Mouse (Mus musculus): ENCODE measurements around the gene Manf. TPM values are rescaled to one million over a fixed set of nuclear protein-coding genes. Genes with fewer than 3 reads are reported as not detected.
A peak's percentile ranks its signal among the peaks of the same experiment; 100 is the strongest.

Manf gene
- total and polyA plus RNA-seq, 3 experiments, result 181 to 358 (median 292) TPM

- Histone ChIP-seq H3K79me2 (replicated peaks; ENCODE audit: control insufficient read depth, extremely low read depth, insufficient read depth, poor library complexity, severe bottlenecking) (no peaks in the 10 kb centered on the region), H3K27ac (ENCODE audit: insufficient read depth, low read depth) (no peak overlapping the region), H3K4me2 (ENCODE audit: insufficient read depth, low read depth, poor library complexity, severe bottlenecking) (no peak overlapping the region), H3K4me1 (ENCODE audit: control insufficient read depth in 1 of 2, insufficient read depth in 2 of 2) (no peaks in the 10 kb centered on the region), H3K36me3 (replicated peaks in 1 of 2; ENCODE audit: control insufficient read depth in 1 of 2, insufficient read depth in 1 of 2, low read length in 1 of 2) (no peaks in the 10 kb centered on the region), H3K27me3 (replicated peaks) (peaks cover 34% of the 10 kb centered on the region), H3K9ac (ENCODE audit: insufficient read depth, low read depth) (no peak overlapping the region), H3K9me3 (replicated peaks; ENCODE audit: low read length) (no peaks in the 10 kb centered on the region), H3K4me3 (replicated peaks in 1 of 3; ENCODE audit: low read depth in 2 of 3, low read length in 2 of 3, poor library complexity in 1 of 3) (no peak overlapping the region)
- DNase-seq (ENCODE audit: extremely low read depth), result no peak
- TF ChIP-seq POLR2AphosphoS2 (IDR thresholded peaks at IDR 0.05; ENCODE audit: low read depth, low read length), result no peak
- TF ChIP-seq ELF1 (IDR thresholded peaks at IDR 0.05; ENCODE audit: low read depth, low read length), result no peak
- TF ChIP-seq UBTF (IDR thresholded peaks at IDR 0.05; ENCODE audit: low read depth, low read length), result no peak
- no peak for TF ChIP-seq CHD2 (IDR thresholded peaks at IDR 0.05; ENCODE audit: low read length)
- TF ChIP-seq BHLHE40 (IDR thresholded peaks at IDR 0.05; ENCODE audit: low read depth, low read length), result no peak
- TF ChIP-seq CTCF (conservative IDR thresholded peaks at IDR 0.05 in 1 of 2, IDR thresholded peaks at IDR 0.05 in 1 of 2; ENCODE audit: low read depth in 2 of 2, low read length in 2 of 2), result no peak
- TF ChIP-seq NELFE (IDR thresholded peaks at IDR 0.05; ENCODE audit: low read depth, low read length), result no peak
- no peak for TF ChIP-seq NRF1 (IDR thresholded peaks at IDR 0.05; ENCODE audit: low read depth, low read length)
- no peak for TF ChIP-seq JUND (conservative IDR thresholded peaks at IDR 0.05; ENCODE audit: low read depth, low read length)
- TF ChIP-seq MXI1 (IDR thresholded peaks at IDR 0.05; ENCODE audit: low read depth, low read length), result no peak
- no peak for TF ChIP-seq PAX5 (IDR thresholded peaks at IDR 0.05; ENCODE audit: low read length)
- TF ChIP-seq MYC (IDR thresholded peaks at IDR 0.05; ENCODE audit: low read depth, low read length), result no peak
- dilution Hi-C loops (cut with MboI; ENCODE audit: extremely low pct_ligation_motif_present, extremely low pct_unique_long_range_greater_than_20kb, low sequenced_read_pairs), result no loop called here
- in situ Hi-C loops (cut with MboI; ENCODE audit: low pct_ligation_motif_present, low pct_unique_long_range_greater_than_20kb, low sequenced_read_pairs), result no loop called here
These were observed 14.8 kb upstream of the Manf start for GRCm38 (mm10) chr9:106906597-106906996.

- TF ChIP-seq CHD1 (IDR thresholded peaks at IDR 0.05; ENCODE audit: low read depth, low read length) (no peak), BHLHE40 (IDR thresholded peaks at IDR 0.05; ENCODE audit: low read depth, low read length) (no peak), SMC3 (IDR thresholded peaks at IDR 0.05; ENCODE audit: low read depth, low read length) (peak; percentile 78), RAD21 (IDR thresholded peaks at IDR 0.05; ENCODE audit: low read depth, low read length) (peak; percentile 74), CTCF (conservative IDR thresholded peaks at IDR 0.05 in 1 of 2, IDR thresholded peaks at IDR 0.05 in 1 of 2; ENCODE audit: low read depth in 2 of 2, low read length in 2 of 2) (peak; percentile 48 to 80; a peak in 3 of 4 replicates), UBTF (IDR thresholded peaks at IDR 0.05; ENCODE audit: low read depth, low read length) (no peak)
These were observed 12.0 kb upstream of the Manf start for GRCm38 (mm10) chr9:106903791-106904134.

More at GRCm38 (mm10) chr9:106903791-106904134, 12.0 kb upstream of the Manf start:
- H3K27me3 ChIP-seq (replicated peaks), result peaks cover 51% of the 10 kb centered on the region
- no peaks in the 10 kb centered on the region for H3K9me3 ChIP-seq (replicated peaks; ENCODE audit: low read length)
- no peak overlapping the region for H3K27ac ChIP-seq (ENCODE audit: insufficient read depth, low read depth)
- no peak overlapping the region for H3K4me2 ChIP-seq (ENCODE audit: insufficient read depth, low read depth, poor library complexity, severe bottlenecking)
- no peaks in the 10 kb centered on the region for H3K4me1 ChIP-seq (ENCODE audit: control insufficient read depth in 1 of 2, insufficient read depth in 2 of 2)
- in situ Hi-C loops (cut with MboI; ENCODE audit: low pct_ligation_motif_present, low pct_unique_long_range_greater_than_20kb, low sequenced_read_pairs), result no loop called here
- no peaks in the 10 kb centered on the region for H3K36me3 ChIP-seq (replicated peaks in 1 of 2; ENCODE audit: control insufficient read depth in 1 of 2, insufficient read depth in 1 of 2, low read length in 1 of 2)
- no peak overlapping the region for H3K9ac ChIP-seq (ENCODE audit: insufficient read depth, low read depth)
- dilution Hi-C loops (cut with MboI; ENCODE audit: extremely low pct_ligation_motif_present, extremely low pct_unique_long_range_greater_than_20kb, low sequenced_read_pairs), result no loop called here
- peak; percentile 54 for DNase-seq (ENCODE audit: extremely low read depth)
- H3K4me3 ChIP-seq (replicated peaks in 1 of 3; ENCODE audit: low read depth in 2 of 3, low read length in 2 of 3, poor library complexity in 1 of 3), result no peak overlapping the region
- no peaks in the 10 kb centered on the region for H3K79me2 ChIP-seq (replicated peaks; ENCODE audit: control insufficient read depth, extremely low read depth, insufficient read depth, poor library complexity, severe bottlenecking)

Data from CH12.LX (cell line).